ENCODE assay signal across 23 mouse cellular contexts in the genomic region with DNA sequence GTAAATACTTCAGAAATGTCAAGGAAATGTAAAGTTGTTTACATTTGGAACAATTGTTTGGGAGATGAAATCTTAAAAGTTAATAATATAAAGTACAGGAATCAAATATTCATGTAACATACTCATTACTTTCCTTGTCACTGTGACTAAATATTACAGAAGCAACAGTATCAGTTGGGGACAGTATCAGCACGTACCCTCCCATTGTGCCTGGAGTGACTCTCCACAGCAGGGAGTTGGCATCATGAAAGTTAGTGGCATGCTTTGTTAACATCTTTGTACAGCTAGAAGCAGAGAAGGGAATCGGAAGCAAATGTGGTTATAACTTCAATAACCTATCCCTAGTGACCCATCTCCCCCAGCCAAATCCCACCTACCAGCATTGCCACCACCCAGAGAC.
"Had no signal": no experiment of that assay in that cellular context is flagged by ENCODE, and none has a peak within 500 bp of the region (broad histone marks: within the 10 kb centered on the region; RNA-seq: fewer than 3 reads in every experiment).

No protein-coding gene starts in this region.

- H3K9ac ChIP-seq: intestine, embryonic 15.5 days; kidney, embryonic 15.5 days; limb, embryonic 13.5 days; lung, embryonic 15.5 days; midbrain, embryonic 12.5 days; midbrain, embryonic 15.5 days; neural tube, embryonic 12.5 days; neural tube, embryonic 15.5 days had no signal

- ATAC-seq: intestine, embryonic 15.5 days; midbrain, embryonic 15.5 days had no signal

- H3K36me3 ChIP-seq: intestine, embryonic 15.5 days; kidney, embryonic 15.5 days; limb, embryonic 10.5 days; limb, embryonic 13.5 days; lung, embryonic 15.5 days; midbrain, embryonic 12.5 days; midbrain, embryonic 15.5 days; neural tube, embryonic 12.5 days; neural tube, embryonic 15.5 days had no signal

- H3K4me1 ChIP-seq: intestine, embryonic 15.5 days; kidney, embryonic 15.5 days; limb, embryonic 10.5 days; limb, embryonic 13.5 days; lung, embryonic 15.5 days; midbrain, embryonic 12.5 days; midbrain, embryonic 15.5 days; neural tube, embryonic 12.5 days; neural tube, embryonic 15.5 days had no signal

- H3K4me2 ChIP-seq: intestine, embryonic 15.5 days; kidney, embryonic 15.5 days; limb, embryonic 13.5 days; lung, embryonic 15.5 days; midbrain, embryonic 12.5 days; midbrain, embryonic 15.5 days; neural tube, embryonic 12.5 days; neural tube, embryonic 15.5 days had no signal

- H3K27ac ChIP-seq: intestine, embryonic 15.5 days; kidney, embryonic 15.5 days; limb, embryonic 10.5 days; limb, embryonic 13.5 days; lung, embryonic 15.5 days; midbrain, embryonic 12.5 days; midbrain, embryonic 15.5 days; neural tube, embryonic 12.5 days; neural tube, embryonic 15.5 days; stomach, postnatal 0 days had no signal

- DNase-seq: kidney, adult 11 months; kidney, adult 8-10 months; kidney, postnatal 10 days; kidney, postnatal 4 days; layer of hippocampus, adult 9-11 months; lung, postnatal 10 days; lung, postnatal 36 days; right cerebral cortex, adult 18-20 months; right cerebral cortex, postnatal 14 days; right cerebral cortex, postnatal 4 days; thymus, adult 2 months; thymus, postnatal 14 days; thymus, postnatal 4 days had no signal

- H3K9me3 ChIP-seq: intestine, embryonic 15.5 days; kidney, embryonic 15.5 days; limb, embryonic 10.5 days; limb, embryonic 13.5 days; lung, embryonic 15.5 days; midbrain, embryonic 12.5 days; midbrain, embryonic 15.5 days; neural tube, embryonic 12.5 days; neural tube, embryonic 15.5 days had no signal

- H3K27me3 ChIP-seq: intestine, embryonic 15.5 days; kidney, embryonic 15.5 days; limb, embryonic 13.5 days; lung, embryonic 15.5 days; midbrain, embryonic 12.5 days; midbrain, embryonic 15.5 days; neural tube, embryonic 12.5 days; neural tube, embryonic 15.5 days had no signal

- H3K4me3 ChIP-seq: intestine, embryonic 15.5 days; kidney, embryonic 15.5 days; limb, embryonic 10.5 days; limb, embryonic 13.5 days; lung, embryonic 15.5 days; midbrain, embryonic 12.5 days; midbrain, embryonic 15.5 days; neural tube, embryonic 12.5 days; neural tube, embryonic 15.5 days had no signal
